Comparison of ENCODE assay signal across 27 mouse cellular contexts in genomic region chr19:16559243-16559896, GRCm38 (mm10).
A peak's percentile ranks its signal among the peaks of the same experiment; 100 is the strongest.
DNase-seq lines count a peak whose midpoint lies in the region; ATAC-seq and TF ChIP-seq lines count a peak whose summit lies in the region.
"Had no signal": no experiment of that assay in that cellular context is flagged by ENCODE, and none has a peak within 500 bp of the region (broad histone marks: within the 10 kb centered on the region; RNA-seq: fewer than 3 reads in every experiment).

No protein-coding gene starts in this region.

- TF ChIP-seq CTCF in Patski (IDR thresholded peaks at IDR 0.05) = no peak
- TF ChIP-seq CTCF in stomach, postnatal 0 days (IDR thresholded peaks at IDR 0.05; ENCODE audit: low read depth) = no peak

- intact Hi-C loops in left cerebral cortex, postnatal 36 days (cut with DNase I) = no loop called here

- in situ Hi-C loops in Patski (cut with MboI; ENCODE audit: low pct_unique_long_range_greater_than_20kb) = no loop called here

- no peak overlapping the region for H3K9ac ChIP-seq in kidney, embryonic 16.5 days (replicated peaks; ENCODE audit: low read length)
- H3K9ac ChIP-seq in intestine, embryonic 15.5 days = no peak overlapping the region
- H3K9ac ChIP-seq in stomach, postnatal 0 days (ENCODE audit: low read length) = no peak overlapping the region
- H3K9ac ChIP-seq: forebrain, embryonic 12.5 days; hindbrain, embryonic 15.5 days; limb, embryonic 13.5 days; liver, embryonic 15.5 days; midbrain, embryonic 12.5 days; neural tube, embryonic 15.5 days had no signal

- WGBS in kidney, embryonic 16.5 days = 57% methylated on average over 9 of the region's 9 CpGs
- WGBS in intestine, embryonic 15.5 days = 37% methylated on average over 9 of the region's 9 CpGs
- 30% methylated on average over 9 of the region's 9 CpGs for WGBS in stomach, postnatal 0 days

- H3K9me3 ChIP-seq in kidney, embryonic 16.5 days (ENCODE audit: low read length) = peaks cover 3% of the 10 kb centered on the region; the same call in 1 of the 2 replicates
- H3K9me3 ChIP-seq in intestine, embryonic 15.5 days = no peaks in the 10 kb centered on the region
- no peaks in the 10 kb centered on the region for H3K9me3 ChIP-seq in stomach, postnatal 0 days (ENCODE audit: control insufficient read depth, low read length)
- H3K9me3 ChIP-seq: forebrain, embryonic 12.5 days; heart, embryonic 10.5 days; hindbrain, embryonic 15.5 days; limb, embryonic 13.5 days; liver, embryonic 15.5 days; midbrain, embryonic 12.5 days; neural tube, embryonic 15.5 days had no signal

- no peaks in the 10 kb centered on the region for H3K27me3 ChIP-seq in kidney, embryonic 16.5 days (ENCODE audit: insufficient read depth, low read length)
- no peaks in the 10 kb centered on the region for H3K27me3 ChIP-seq in Patski
- H3K27me3 ChIP-seq in intestine, embryonic 15.5 days (replicated peaks) = no peaks in the 10 kb centered on the region
- no peaks in the 10 kb centered on the region for H3K27me3 ChIP-seq in stomach, postnatal 0 days (ENCODE audit: control insufficient read depth, insufficient read depth, low read length)
- H3K27me3 ChIP-seq: forebrain, embryonic 12.5 days; hindbrain, embryonic 15.5 days; limb, embryonic 13.5 days; liver, embryonic 15.5 days; midbrain, embryonic 12.5 days; neural tube, embryonic 15.5 days had no signal

- no peak for DNase-seq in kidney, postnatal 14 days
- DNase-seq in Patski (ENCODE audit: low read depth, low spot score) = no peak
- DNase-seq in stomach, postnatal 0 days (ENCODE audit: low spot score) = no peak
- DNase-seq in thymus, postnatal 14 days = no peak
- DNase-seq in left cerebral cortex, postnatal 36 days (ENCODE audit: low spot score in 2 of 2) = no peak
- DNase-seq: adrenal gland, postnatal 10 days; cerebellum, adult 8-10 months; cerebellum, postnatal 36 days; gastrocnemius, adult 2 months; heart, postnatal 4 days; kidney, adult 18-20 months; kidney, postnatal 25 days; layer of hippocampus, postnatal 36 days; lung, postnatal 14 days; right cerebral cortex, adult 18-20 months; right cerebral cortex, postnatal 4 days; thymus, postnatal 25 days had no signal

- TF ChIP-seq EP300 in stomach, postnatal 0 days (optimal IDR thresholded peaks at IDR 0.05) = no peak

- H3K4me1 ChIP-seq in kidney, embryonic 16.5 days (ENCODE audit: insufficient read depth, low read length) = peaks cover 7% of the 10 kb centered on the region
- peaks cover 2% of the 10 kb centered on the region; the same call in 1 of the 2 replicates for H3K4me1 ChIP-seq in intestine, embryonic 15.5 days (replicated peaks)
- no peaks in the 10 kb centered on the region for H3K4me1 ChIP-seq in stomach, postnatal 0 days (replicated peaks; ENCODE audit: control insufficient read depth, insufficient read depth)
- H3K4me1 ChIP-seq: forebrain, embryonic 12.5 days; heart, embryonic 10.5 days; hindbrain, embryonic 15.5 days; liver, embryonic 15.5 days; midbrain, embryonic 12.5 days had no signal

- H3K36me3 ChIP-seq in kidney, embryonic 16.5 days (ENCODE audit: insufficient read depth, low read length) = no peaks in the 10 kb centered on the region
- H3K36me3 ChIP-seq in intestine, embryonic 15.5 days = no peaks in the 10 kb centered on the region
- no peaks in the 10 kb centered on the region for H3K36me3 ChIP-seq in stomach, postnatal 0 days (ENCODE audit: control insufficient read depth, insufficient read depth, low read length)
- H3K36me3 ChIP-seq: forebrain, embryonic 12.5 days; heart, embryonic 10.5 days; hindbrain, embryonic 15.5 days; limb, embryonic 13.5 days; liver, embryonic 15.5 days; midbrain, embryonic 12.5 days; neural tube, embryonic 15.5 days had no signal

- POLR2A ChIA-PET in Patski (lab: Charles Lee) = interaction anchor here (1.0 kb wide), 1 partner anchor 14 kb away, joined by 3 read pairs; no protein-coding TSS in a partner anchor

- ATAC-seq in kidney, embryonic 16.5 days (ENCODE audit: low FRiP score, low TSS enrichment) = no peak
- ATAC-seq in Patski = peak; percentile 28
- peak; percentile 83 for ATAC-seq in intestine, embryonic 15.5 days
- no peak; the same call in 1 of the 2 replicates for ATAC-seq in stomach, postnatal 0 days (ENCODE audit: low FRiP score, low TSS enrichment)

- CTCF ChIA-PET in Patski (lab: Charles Lee) = interaction anchor here (1.0 to 1.9 kb wide), 5 partner anchors 19 to 217 kb away, joined by 3 to 8 read pairs (median 5); no protein-coding TSS in a partner anchor

- 0 out of 2 replicates have a peak overlapping the region, but pooled peaks have one; percentile 4 for H3K27ac ChIP-seq in kidney, embryonic 16.5 days (ENCODE audit: low read length)
- peak overlapping the region; percentile 42 for H3K27ac ChIP-seq in intestine, embryonic 15.5 days
- H3K27ac ChIP-seq in stomach, postnatal 0 days (replicated peaks) = peak overlapping the region; percentile 20; the same call in 1 of the 2 replicates
- H3K27ac ChIP-seq: forebrain, embryonic 12.5 days; gastrocnemius, adult 2 months; heart, embryonic 10.5 days; hindbrain, embryonic 15.5 days; layer of hippocampus, adult 2 months; limb, embryonic 13.5 days; liver, embryonic 15.5 days; midbrain, embryonic 12.5 days; neural tube, embryonic 15.5 days had no signal

- H3K4me2 ChIP-seq in kidney, embryonic 16.5 days (replicated peaks; ENCODE audit: low read depth, low read length) = no peak overlapping the region
- no peak overlapping the region for H3K4me2 ChIP-seq in intestine, embryonic 15.5 days (replicated peaks)
- H3K4me2 ChIP-seq in stomach, postnatal 0 days (replicated peaks; ENCODE audit: low read depth) = no peak overlapping the region
- H3K4me2 ChIP-seq: forebrain, embryonic 12.5 days; hindbrain, embryonic 15.5 days; limb, embryonic 13.5 days; liver, embryonic 15.5 days; midbrain, embryonic 12.5 days; neural tube, embryonic 15.5 days had no signal

- no peak overlapping the region for H3K4me3 ChIP-seq in kidney, embryonic 16.5 days (ENCODE audit: low read length)
- H3K4me3 ChIP-seq in intestine, embryonic 15.5 days (replicated peaks) = no peak overlapping the region
- H3K4me3 ChIP-seq in stomach, postnatal 0 days (ENCODE audit: low read depth, low read length) = no peak overlapping the region
- H3K4me3 ChIP-seq: forebrain, embryonic 12.5 days; gastrocnemius, adult 2 months; heart, embryonic 10.5 days; hindbrain, embryonic 15.5 days; layer of hippocampus, adult 2 months; limb, embryonic 13.5 days; liver, embryonic 15.5 days; midbrain, embryonic 12.5 days; neural tube, embryonic 15.5 days had no signal

Comparison
In these comparisons a context has a peak if more than half of its experiments do, and no peak if none do; other contexts are left out.
1. ATAC-seq: peak in Patski (single experiment) and intestine, embryonic 15.5 days (single experiment); none in kidney, embryonic 16.5 days (single experiment) and stomach, postnatal 0 days (single experiment).
2. Peak in every context shown above with its lines, with median percentiles within 50 percentile points of each other: H3K27ac ChIP-seq.